Mouse (Mus musculus): ENCODE data around the gene Man1b1.

Man1b1 gene

DNA sequence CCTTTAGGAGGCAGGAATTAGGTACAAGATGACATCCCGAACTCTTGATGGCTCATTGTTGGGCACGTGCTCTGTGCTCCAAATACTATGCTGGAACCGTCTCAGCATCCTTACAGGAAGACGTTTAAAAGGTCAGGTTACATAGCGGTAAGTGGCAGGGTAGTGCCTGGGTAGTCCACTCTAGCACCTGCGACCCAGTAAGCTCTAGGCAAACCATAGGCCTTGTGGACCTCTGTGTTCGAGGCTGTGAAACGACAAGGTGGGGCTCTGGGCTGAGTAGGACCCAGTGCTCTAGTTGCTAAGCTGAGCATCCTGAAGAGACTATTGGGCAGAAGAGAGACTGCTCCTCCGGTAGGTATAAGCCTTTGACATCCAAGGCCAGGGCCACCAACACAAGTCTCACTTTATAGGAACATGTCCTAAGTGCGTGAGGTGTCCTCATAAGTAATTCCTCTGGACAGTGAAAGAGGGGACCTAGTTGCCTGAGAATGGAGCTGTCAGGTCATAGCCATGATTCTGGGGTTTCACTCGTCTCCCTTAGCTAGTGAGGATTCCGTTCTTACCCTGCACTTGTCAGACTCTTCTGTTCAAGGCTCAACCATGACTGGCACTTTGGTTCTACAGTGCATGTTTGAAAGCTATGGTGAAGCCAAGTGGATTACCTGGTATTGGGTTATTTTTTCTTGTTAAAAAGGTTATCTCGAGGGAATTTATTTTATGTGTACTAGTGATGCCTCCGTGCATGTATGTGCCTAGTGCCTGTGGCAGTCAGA is 26.4 kb upstream of the Man1b1 start:
- DNase-seq (ENCODE audit: low spot score): no peak

DNA sequence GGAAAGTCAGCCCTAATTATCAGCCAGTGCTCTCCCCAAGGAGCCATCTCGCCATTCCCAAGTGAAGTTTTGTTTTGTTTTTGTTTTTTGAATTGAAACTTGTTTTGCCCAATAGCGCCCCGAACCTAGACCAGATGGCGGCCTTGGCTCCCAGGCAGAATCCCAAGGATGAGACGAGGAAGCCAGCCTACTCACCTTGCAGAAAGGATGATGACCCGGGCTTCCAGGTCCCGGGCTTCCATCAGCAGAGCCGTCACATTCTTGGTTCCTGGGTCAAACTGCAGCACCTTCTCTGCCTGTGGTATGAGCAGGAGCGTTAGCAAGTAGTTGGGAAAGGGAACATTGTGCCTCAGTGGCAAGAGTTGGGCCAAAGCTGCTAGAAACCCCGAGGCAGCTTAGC is 22.0 kb upstream of the Man1b1 start:
- DNase-seq (ENCODE audit: low spot score): no peak

DNA sequence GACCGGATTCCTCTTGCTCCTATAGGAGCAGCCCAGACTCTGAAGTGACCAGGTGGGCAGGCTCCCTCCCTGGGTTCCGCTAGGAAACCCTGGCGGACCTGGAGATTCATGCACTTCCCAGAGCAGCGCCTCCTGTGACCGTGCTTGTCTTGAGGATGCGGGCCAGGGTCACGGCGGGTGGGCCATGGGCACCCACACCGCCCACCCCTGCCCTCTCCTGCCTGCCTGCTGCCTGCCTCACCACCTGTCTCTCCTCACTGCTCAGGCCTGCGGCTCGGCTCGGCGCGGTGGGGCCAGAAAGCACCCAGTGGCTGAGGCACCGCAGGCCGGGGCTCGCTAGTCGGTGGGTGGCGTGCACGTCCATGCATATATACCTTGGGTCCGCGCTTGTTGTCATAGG is 21.2 kb upstream of the Man1b1 start:
- DNase-seq (ENCODE audit: low spot score): no peak

DNA sequence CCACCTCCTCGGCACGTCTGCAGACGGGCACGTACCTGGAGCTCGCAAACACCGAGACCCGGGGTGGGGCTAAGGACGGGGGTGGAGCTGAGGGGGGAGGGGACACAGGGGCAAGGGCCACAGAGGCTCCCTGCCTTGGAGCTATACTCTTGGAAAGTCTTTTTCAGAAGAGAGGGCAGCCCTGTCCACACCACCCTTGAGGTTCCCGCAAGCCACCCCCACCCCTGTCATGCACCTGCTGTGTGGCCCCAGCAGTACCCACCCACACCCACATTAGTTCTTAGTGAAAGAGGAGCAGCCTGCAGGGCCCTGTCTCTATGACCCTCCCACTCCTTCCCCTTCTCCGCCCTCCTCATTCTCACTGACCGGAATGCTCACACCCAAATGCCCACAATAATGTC is 20.6 kb upstream of the Man1b1 start:
- DNase-seq (ENCODE audit: low spot score): no peak

DNA sequence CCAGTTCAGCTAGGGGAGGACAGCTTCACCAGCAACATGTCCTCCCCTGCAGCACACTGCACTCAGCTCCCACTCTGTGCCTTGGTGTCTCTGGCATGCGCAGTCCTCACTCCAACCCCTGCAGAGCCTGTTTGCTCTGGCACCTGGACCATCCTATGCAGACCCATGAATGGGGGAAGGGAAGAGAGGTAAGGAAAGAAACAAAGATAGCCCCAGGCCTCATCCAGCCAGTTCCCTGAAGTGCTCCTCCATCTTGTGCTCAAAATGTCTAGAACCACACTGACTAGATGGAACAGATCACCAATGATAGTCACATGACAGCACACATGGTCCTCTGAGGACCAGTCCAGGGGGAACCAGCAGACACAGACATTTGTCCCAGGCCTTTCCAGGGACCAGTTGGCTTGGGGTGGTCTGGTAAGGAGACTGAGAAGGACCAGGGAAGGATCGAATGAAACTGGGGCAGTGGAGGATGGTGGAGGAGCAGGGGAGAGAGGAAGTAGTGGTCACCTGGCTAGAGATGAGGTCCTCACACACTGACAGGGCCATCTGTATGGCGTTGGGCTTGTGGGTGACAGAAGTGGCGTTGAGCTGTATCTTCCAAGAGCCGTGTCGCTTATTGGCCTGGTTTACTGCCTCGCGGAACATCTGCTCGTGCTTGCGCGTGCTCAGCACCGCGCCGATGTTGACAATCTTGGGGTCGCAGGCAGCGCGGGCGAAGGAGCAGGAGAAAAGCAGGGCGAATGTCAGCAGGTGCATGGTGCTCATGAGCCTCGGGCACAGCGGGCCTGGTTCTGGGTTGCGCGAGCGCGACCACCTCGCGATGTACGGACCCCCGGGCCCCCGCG is 13.8 kb upstream of the Man1b1 start:
- no peak for DNase-seq (ENCODE audit: low spot score)

DNA sequence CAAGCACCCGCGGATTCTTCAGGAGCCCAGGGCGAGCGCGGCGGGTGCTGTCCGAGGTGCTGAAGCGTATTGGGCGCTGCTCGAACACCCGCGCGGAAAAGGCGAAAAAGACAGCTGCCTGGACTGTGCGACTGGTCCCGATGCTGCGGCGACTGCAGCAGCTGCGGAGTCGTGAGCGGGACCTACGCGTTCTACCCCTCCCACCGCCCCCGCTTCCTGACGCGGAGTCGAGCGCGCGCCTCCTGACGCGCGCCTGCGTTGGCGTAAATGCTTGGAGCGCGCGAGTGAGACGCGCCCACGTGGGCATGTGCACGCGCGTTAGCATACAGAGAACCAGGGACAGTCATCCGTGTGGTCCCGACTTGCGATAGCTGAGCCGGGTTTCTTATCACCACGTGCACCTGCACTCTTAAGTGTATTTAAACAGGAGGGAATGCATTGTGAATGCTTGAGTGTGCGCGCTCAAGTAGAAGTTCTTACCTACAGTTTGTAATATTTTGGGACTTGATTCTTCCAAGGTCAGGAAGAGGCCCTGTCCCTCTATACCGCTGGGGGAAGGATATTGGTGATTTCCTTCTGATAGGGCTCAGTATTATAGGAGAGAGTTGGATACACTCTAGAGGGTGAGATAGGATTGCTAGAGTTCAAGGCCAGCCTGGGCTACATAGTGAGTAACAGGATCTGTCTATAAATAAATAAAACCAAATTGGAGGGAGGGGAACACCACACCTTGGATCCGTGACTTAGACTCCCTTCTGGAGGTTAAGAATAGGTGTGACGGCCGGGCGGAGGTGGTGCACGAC is 13.0 kb upstream of the Man1b1 start, which contains the start of gene Grin1:
TSS of gene Grin1 (minus strand) at position 217 of the 803 bp plus-strand sequence.
- DNase-seq (ENCODE audit: low spot score): peak; percentile 62

DNA sequence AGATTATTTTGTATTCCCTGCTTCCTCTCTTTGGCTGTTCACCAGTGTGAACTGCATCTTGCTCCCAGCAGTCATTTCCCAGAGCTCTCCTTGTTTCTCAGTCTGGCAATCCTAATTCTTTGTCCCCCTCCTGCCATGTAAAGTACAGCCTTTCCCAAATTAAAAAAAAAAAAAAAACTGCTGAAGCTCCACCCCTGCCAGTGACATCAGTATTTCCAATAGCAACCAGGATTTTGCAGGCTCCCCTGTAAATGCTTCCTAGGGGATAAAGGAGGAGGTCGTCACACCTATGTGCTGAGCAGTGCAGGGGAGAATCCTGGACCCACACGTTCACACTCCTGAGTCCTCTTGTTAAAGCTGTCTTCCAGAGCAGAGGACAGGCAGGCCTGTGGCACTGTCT is 12.1 kb upstream of the Man1b1 start:
- DNase-seq (ENCODE audit: low spot score): no peak

DNA sequence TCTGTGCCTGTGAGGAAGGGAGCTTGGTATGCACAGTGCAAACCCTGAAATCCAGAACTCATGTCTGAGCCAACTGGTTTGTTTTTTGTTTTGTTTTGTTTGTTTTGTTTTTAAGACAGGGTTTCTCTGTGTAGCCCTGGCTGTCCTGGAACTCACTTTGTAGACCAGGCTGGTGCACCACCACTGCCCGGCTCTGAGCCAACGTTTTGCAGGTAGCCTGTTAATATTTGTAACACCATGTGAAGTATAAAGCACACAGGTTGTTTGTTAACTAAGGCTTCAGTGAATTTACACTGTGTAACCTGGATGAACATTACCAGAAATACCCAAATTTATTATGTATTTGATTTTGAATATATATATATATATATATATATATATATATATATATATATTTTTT is 6.1 kb upstream of the Man1b1 start:
- DNase-seq (ENCODE audit: low spot score): no peak

DNA sequence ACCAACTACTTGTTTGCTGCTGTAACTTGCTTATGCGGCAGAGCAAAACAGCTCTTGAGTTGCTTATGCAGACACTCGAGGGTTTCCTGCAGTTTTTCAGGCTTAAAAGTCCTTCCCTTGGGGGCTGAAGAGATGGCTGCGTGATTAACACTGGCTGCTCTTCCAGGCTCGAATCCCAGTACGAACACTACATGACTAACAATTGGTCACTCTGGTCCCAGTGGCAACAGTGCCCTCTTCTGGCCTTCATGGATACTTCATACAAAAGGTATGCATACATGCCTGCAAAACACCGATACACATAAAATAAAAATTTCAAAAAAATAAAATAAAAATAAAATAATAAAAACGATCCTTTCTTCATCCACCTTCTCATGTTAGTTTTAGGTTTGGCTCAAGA is 3.7 kb upstream of the Man1b1 start:
- no peak for DNase-seq (ENCODE audit: low spot score)

DNA sequence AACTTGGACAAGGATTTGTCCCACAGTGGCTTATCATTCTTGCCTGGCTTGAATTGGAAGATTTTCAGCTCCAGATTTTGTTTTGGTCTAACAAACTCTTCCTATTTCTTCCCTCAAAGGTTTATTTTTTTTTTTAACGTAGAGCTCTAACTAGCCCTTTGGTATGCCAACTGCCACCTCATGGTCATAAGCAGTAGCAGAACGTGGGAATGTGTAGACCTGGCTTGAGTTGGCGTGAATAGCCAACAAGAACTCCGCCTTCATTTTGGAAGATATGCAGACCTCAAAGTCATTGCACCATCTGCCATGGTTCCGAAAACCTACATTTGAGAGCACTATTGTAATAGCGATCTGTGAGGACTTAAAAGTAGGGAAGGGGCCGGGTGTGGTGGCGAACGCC is 668 bp upstream of the Man1b1 start:
- no peak for DNase-seq (ENCODE audit: low spot score)

DNA sequence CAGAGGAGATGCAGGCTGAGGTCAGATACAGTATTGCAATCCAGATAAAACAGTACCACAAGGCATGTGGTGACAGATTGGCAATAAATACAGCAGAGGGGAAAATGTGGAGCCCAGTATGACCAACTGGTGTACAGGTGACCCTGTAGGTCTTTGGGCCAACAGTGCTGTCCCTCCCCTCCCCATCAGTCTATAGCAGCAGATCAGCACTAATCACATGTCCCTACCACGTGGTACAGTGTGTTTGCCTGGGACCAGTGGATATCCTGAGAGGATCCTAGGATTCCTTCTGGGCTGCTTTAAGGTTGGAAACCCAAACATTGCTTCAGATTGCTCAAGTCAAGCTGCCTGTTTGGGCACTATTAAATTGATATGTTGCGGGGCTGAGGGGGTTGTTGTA is 1.4 kb downstream of the Man1b1 start:
- no peak for DNase-seq (ENCODE audit: low spot score)

DNA sequence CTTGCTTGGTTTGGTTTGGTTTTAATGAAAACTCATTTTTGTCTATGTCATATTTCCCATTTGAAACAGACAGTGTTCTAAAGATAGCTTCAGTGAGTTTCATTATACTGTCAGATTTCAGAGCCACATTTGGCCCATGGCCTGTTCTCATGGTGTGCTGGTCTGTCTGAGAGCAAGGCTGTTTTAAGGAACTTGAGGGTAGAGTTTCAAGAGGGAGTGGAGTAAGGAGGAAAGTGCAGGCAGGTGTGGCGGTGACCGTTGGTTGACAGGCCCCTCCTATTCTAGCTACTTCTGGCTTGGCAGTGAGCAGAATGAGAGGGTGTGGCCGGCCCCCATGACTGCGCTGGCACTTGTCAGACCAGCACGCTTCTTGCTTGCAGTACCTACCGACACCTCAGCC is 6.2 kb downstream of the Man1b1 start:
- no peak for DNase-seq (ENCODE audit: low spot score)

DNA sequence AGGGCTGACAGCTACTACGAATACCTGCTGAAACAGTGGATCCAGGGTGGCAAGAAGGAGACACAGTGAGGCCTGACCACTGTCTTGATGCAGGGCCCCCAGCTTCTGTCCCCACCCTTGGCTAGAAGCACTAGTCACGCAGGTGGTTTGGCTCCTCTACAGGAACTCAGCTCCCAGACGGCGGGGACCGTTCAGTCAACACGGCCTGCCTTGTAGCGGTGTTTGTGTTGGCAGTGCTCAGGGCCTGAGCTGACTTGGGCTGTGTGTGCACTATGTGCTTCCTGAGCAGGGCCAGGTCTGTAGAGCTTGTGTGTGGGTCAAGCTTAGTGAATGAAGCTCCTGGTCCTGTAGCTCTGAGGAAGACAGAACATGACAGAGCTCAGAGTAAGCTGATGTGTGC is 16.0 kb downstream of the Man1b1 start:
- DNase-seq (ENCODE audit: low spot score): no peak

DNA sequence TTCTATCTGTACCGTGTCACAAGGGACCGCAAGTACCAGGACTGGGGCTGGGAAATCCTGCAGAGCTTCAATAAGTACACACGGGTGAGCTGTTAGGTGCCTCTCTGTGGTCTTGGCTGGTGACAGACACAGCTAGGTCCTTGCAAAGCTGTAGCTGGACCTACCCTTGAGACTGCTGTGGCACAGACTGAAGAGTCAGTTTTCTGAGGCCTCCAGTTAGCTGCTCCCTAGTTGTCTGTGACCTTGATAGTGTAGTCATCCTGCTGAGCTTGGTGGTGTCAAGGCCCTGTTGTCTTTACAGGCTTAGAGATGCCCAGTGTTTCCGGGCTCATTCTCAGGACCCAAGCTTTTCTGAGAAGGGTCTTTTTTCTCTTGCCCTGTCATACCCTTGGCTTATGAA is 17.4 kb downstream of the Man1b1 start:
- no peak for DNase-seq (ENCODE audit: low spot score)

DNA sequence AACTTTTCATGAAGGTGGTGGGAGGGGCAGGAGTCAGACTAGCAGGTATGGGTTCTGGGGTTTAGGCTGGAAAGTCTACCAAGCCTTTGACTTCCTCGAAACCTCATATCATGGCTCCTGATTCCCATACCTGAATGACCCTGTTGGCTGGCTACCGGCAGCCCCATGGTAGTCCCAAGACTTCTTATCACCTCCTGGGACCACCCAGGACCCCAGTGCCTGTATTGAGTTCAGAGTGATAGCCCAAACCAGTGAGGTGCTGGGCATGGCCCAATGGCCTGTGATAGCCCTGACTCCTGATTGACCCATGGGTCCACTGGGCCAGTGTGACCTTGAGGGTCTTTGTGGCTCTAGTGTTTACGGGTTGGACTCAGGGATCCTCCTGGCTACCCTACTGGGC is 18.6 kb downstream of the Man1b1 start:
- no peak for DNase-seq (ENCODE audit: low spot score)

DNA sequence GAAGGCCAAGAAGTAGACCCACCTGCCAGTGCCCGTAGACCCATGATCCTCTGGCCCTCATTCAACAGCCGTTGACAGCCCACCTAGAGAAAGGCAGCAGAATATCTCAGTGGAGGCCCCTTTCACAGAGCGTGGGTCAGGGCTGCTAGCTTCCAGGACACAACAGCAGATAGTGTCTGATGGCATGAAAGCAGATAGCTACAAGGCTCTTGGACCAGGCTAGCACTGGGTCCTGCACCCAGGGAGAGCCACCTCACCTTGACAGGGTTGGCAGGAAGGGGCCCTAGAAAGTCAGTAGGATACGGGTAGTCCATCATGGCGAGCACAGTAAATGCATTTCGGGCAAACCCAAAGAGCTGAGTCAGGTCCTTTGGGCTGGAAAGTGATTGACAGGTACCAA is 22.1 kb downstream of the Man1b1 start:
- DNase-seq (ENCODE audit: low spot score): no peak

DNA sequence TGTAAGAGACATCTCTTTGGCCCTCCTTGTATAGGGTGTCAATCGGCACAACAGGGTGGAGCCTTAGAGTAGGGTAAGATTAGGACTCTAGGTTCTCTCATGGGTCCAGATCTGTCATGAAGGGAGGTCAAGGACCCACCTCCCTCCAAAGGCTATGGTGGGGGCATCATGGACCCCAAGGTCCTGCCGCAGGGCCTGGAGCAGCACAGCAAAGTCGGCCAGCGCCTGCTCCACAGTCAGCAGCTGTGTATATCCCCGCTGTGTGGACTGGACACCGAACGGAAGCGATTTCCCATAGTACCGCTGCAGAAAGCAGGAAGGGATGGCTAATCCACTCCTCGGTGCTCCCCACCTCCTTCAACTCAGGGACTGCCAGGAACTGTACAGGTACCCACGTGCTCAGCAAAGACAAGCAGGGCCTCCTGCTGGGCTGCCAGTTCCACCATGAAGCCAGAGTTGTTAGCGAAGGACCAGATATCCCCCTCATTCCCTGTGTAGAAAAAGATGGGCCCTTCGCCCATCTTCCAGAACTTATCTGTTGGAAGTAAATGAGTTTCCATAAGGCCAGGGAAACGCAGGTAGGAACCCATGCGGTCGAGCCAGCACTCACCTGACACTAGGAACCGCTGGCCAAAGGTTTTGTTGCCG is 23.4 kb downstream of the Man1b1 start:
- no peak for DNase-seq (ENCODE audit: low spot score)

DNA sequence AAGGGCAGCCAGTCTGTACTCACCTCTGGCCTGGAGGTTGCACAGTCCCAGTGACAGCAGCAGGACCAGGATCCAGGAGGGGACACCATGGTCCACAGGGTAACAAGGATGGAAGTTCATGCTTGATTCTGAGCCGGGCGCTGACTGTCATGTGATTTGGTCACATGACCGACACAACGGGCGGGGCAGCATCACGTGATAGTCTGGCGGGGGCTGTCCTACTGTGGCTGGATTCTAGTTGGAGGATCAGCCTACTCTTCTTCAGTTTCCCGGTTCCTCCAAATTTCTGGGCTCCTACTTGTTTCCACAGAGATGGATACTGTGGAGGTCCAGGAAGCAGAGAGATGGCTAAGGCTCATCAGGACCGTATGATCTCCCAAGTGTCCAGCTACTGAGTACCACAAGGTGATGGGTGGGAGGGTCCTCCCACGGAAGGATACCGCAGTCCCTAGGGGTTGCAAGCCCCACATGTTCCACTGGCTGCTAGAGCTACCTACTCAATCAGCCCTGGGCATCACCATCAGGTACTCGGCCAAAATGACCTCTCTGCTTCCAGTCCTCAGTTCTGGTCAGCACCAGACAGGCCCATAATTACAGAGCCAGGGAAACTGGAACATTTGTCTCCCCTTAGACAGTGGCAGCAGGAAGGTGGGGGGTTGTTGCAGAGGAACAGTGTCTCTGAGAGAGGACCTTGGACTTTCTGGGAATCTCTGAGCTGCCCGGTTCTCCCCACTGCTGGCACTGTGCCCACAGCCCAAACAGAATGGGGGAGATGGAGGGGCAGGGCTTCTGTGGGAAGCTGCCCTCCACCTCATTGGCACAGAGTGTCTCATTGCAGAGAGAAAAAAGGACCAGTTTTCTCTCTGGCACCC is 24.3 kb downstream of the Man1b1 start, which contains the start of gene Dpp7:
TSS of gene Dpp7 (minus strand) at position 152 of the 872 bp plus-strand sequence.
- peak; percentile 75 for DNase-seq (ENCODE audit: low spot score)

DNA sequence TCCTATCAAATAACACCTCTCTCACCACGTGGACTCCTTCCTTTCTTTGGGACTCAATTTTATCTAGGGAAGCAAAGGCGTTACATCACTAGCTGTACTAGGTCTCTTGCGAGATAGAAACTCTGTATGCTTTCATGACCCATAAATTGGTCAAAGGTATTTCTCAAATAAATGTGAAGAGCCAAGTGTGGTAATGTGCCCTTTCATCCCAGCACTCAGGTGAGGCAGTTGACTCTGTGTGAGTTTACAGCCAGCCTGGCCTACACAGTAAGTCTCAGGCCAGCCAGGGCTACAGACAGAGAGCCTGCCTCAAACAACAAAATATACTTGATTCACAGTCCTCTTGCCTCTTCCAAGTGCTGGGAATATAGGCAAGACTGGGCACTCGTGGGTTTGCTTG is 27.7 kb downstream of the Man1b1 start:
- no peak for DNase-seq (ENCODE audit: low spot score)

DNA sequence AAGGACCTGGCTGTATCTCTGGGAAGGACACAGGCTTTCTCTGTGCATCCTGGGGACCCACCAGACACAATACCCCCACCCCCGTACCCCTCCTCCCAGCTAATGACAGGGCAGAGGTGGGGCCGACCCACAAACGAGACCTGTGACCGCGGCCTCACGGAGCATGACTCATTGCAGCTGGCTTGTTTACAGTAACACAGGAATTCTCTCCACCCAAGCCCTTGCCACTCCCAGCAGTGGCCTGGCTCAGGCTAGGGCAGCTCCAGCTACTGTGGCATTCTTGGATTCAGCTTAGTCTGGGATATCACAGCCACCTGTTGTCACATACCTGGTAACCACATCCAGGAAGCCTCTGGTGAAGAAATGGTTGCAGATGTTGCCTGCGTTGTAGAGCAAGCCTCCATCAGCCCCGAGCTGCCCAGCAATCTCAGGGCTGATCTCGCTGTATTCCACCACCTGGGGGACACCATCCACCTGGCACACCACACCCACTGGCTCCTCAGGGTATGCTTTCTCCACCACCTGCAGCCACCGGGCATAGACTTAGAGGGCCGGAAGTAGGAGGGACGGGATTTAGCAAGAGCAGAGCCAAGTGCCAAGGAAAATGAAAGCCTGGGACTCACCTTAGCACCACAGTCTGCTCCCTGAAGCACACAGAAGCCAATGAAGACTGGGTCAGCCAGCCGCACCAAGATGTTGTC is 31.5 kb downstream of the Man1b1 start:
- DNase-seq (ENCODE audit: low spot score): no peak

Data from testis, postnatal 14 days (tissue).